Mouse (Mus musculus): ENCODE measurements at regions not wholly inside any gene's neighbourhood (a gene's known extent, or its start where the extent isn't known, plus 50 kb on each side); places are given as distances from the start of the nearest gene placed in this dataset.
"Not testable (repeated sequence)": the region's sequence is repeated elsewhere in the genome, so short reads cannot be mapped to it uniquely, and the experiment has no call there.

- 67% methylated on average over 8 of the region's 8 CpGs for WGBS
- H3K4me3 ChIP-seq (replicated peaks; ENCODE audit: extremely low read depth, low read depth, low read length): no peak overlapping the region
- no peak for TF ChIP-seq CTCF (IDR thresholded peaks at IDR 0.05; ENCODE audit: insufficient read depth, low read length)
- no peak for TF ChIP-seq POLR2A (IDR thresholded peaks at IDR 0.05; ENCODE audit: borderline replicate concordance, extremely low read depth, low read depth, low read length)
- DNase-seq: no peak
- H3K4me1 ChIP-seq (ENCODE audit: control insufficient read depth, insufficient read depth, low read length): no peaks in the 10 kb centered on the region
Measured at GRCm38 (mm10) chr3:80124621-80125020, 240.3 kb downstream of the Fam198b start.

DNA sequence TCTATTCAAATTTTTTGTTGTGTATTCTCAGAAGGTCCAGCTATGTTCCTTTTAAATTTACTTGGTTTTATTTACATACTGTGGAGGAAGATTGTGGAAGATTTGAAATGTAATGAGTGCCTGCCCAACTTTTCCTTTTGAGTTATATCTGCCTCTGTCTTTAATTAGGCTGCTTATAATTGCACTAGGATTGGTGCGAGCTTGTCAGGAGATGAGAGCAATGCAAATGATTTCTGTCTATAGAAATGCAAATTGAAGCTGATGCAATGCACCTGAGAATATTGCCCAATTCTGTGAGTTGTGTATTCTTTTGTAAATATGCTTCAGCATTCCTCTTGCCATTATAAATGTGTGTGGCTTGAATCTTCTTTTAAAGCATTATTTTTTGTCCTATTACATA lies 257.4 kb downstream of the Fam198b start:
- TF ChIP-seq CTCF (IDR thresholded peaks at IDR 0.05; ENCODE audit: insufficient read depth, low read length) (no peak), POLR2A (IDR thresholded peaks at IDR 0.05; ENCODE audit: borderline replicate concordance, extremely low read depth, low read depth, low read length) (no peak)
- WGBS: 85% methylated on average over 1 of the region's 1 CpGs
- no peaks in the 10 kb centered on the region for H3K4me1 ChIP-seq (ENCODE audit: control insufficient read depth, insufficient read depth, low read length)
- no peak for DNase-seq
- H3K4me3 ChIP-seq (replicated peaks; ENCODE audit: extremely low read depth, low read depth, low read length): no peak overlapping the region

DNA sequence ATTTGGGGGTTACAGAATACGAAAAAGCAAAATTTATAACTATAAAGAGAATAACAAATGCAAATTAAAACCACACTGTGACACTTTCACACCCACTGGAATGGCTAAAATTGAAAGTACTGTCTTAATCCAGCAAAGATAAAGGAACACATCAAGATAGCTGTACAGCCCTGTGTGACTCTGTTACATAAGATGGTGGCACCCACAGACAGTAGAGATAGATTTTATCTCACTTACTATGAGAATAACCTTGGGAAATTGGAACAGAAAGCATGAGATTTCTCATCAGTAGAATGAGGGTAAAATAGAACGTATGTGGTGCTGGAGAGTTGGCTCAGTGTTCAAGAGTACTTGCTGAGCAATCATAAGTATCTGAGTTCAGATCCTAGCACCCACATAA lies 276.1 kb downstream of the Fam198b start:
- DNase-seq: no peak
- 60% methylated on average over 2 of the region's 2 CpGs for WGBS
- H3K4me3 ChIP-seq (replicated peaks; ENCODE audit: extremely low read depth, low read depth, low read length): no peak overlapping the region
- H3K4me1 ChIP-seq (ENCODE audit: control insufficient read depth, insufficient read depth, low read length): no peaks in the 10 kb centered on the region
- no peak for TF ChIP-seq CTCF (IDR thresholded peaks at IDR 0.05; ENCODE audit: insufficient read depth, low read length)
- no peak for TF ChIP-seq POLR2A (IDR thresholded peaks at IDR 0.05; ENCODE audit: borderline replicate concordance, extremely low read depth, low read depth, low read length)

GRCm38 (mm10) chr3:80181749-80182148 lies 297.4 kb downstream of the Fam198b start:
- Histone ChIP-seq H3K4me1 (ENCODE audit: control insufficient read depth, insufficient read depth, low read length) (no peaks in the 10 kb centered on the region), H3K4me3 (replicated peaks; ENCODE audit: extremely low read depth, low read depth, low read length) (no peak overlapping the region)
- no peak for DNase-seq
- no peak for TF ChIP-seq CTCF (IDR thresholded peaks at IDR 0.05; ENCODE audit: insufficient read depth, low read length)
- TF ChIP-seq POLR2A (IDR thresholded peaks at IDR 0.05; ENCODE audit: borderline replicate concordance, extremely low read depth, low read depth, low read length): no peak
- 52% methylated on average over 2 of the region's 2 CpGs for WGBS

GRCm38 (mm10) chr3:80182161-80182560 lies 297.8 kb downstream of the Fam198b start:
- H3K4me3 ChIP-seq (replicated peaks; ENCODE audit: extremely low read depth, low read depth, low read length); DNase-seq; H3K4me1 ChIP-seq (ENCODE audit: control insufficient read depth, insufficient read depth, low read length): not testable (repeated sequence)
- 64% methylated on average over 2 of the region's 2 CpGs for WGBS

- no peak for DNase-seq
- 77% methylated on average over 5 of the region's 5 CpGs for WGBS
- Histone ChIP-seq H3K4me3 (replicated peaks; ENCODE audit: extremely low read depth, low read depth, low read length) (no peak overlapping the region), H3K4me1 (ENCODE audit: control insufficient read depth, insufficient read depth, low read length) (no peaks in the 10 kb centered on the region)
- TF ChIP-seq POLR2A (IDR thresholded peaks at IDR 0.05; ENCODE audit: borderline replicate concordance, extremely low read depth, low read depth, low read length): no peak
- TF ChIP-seq CTCF (IDR thresholded peaks at IDR 0.05; ENCODE audit: insufficient read depth, low read length): no peak
Measured at GRCm38 (mm10) chr3:80187406-80187805, 303.1 kb downstream of the Fam198b start.

GRCm38 (mm10) chr3:80200904-80201303 lies 316.6 kb downstream of the Fam198b start:
- DNase-seq: no peak
- WGBS: 69% methylated on average over 2 of the region's 2 CpGs
- no peaks in the 10 kb centered on the region for H3K4me1 ChIP-seq (ENCODE audit: control insufficient read depth, insufficient read depth, low read length)
- H3K4me3 ChIP-seq (replicated peaks; ENCODE audit: extremely low read depth, low read depth, low read length): no peak overlapping the region
- TF ChIP-seq CTCF (IDR thresholded peaks at IDR 0.05; ENCODE audit: insufficient read depth, low read length) (no peak), POLR2A (IDR thresholded peaks at IDR 0.05; ENCODE audit: borderline replicate concordance, extremely low read depth, low read depth, low read length) (no peak)

- H3K4me1 ChIP-seq (ENCODE audit: control insufficient read depth, insufficient read depth, low read length): no peaks in the 10 kb centered on the region
- WGBS: 83% methylated on average over 1 of the region's 1 CpGs
- H3K4me3 ChIP-seq (replicated peaks; ENCODE audit: extremely low read depth, low read depth, low read length): no peak overlapping the region
- no peak for DNase-seq
- TF ChIP-seq POLR2A (IDR thresholded peaks at IDR 0.05; ENCODE audit: borderline replicate concordance, extremely low read depth, low read depth, low read length): no peak
- TF ChIP-seq CTCF (IDR thresholded peaks at IDR 0.05; ENCODE audit: insufficient read depth, low read length): no peak
Measured at GRCm38 (mm10) chr3:80204821-80205220, 320.5 kb downstream of the Fam198b start.

DNA sequence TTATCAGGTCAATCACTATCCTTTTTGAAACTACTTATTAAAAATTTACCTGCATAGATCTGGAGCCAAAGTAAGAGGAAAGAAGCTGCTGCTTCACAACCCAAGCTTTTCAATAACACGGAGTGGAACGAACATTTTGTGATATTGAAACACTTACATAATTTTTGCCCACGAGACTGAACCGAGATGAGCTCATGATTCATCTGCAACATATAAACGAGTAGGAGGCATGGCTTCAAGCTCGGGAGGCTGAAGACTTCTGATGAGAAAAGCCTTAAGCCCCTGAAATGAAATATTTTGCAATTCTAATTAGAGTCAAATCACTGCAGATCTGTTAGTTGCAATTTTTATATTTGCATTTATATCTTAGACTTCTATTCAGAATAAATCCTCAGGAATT lies 321.0 kb downstream of the Fam198b start:
- TF ChIP-seq CTCF (IDR thresholded peaks at IDR 0.05; ENCODE audit: insufficient read depth, low read length) (no peak), POLR2A (IDR thresholded peaks at IDR 0.05; ENCODE audit: borderline replicate concordance, extremely low read depth, low read depth, low read length) (no peak)
- no peak for DNase-seq
- WGBS: 71% methylated on average over 6 of the region's 6 CpGs

GRCm38 (mm10) chr3:80207022-80207421 lies 322.7 kb downstream of the Fam198b start:
- WGBS: 22% methylated on average over 1 of the region's 1 CpGs

More for the DNA sequence above, 321.0 kb downstream of the Fam198b start:
- Histone ChIP-seq H3K4me3 (replicated peaks; ENCODE audit: extremely low read depth, low read depth, low read length) (no peak overlapping the region), H3K4me1 (ENCODE audit: control insufficient read depth, insufficient read depth, low read length) (no peaks in the 10 kb centered on the region)

GRCm38 (mm10) chr3:80208028-80208427 lies 323.7 kb downstream of the Fam198b start:
- DNase-seq: no peak
- WGBS: 76% methylated on average over 2 of the region's 2 CpGs
- Histone ChIP-seq H3K4me3 (replicated peaks; ENCODE audit: extremely low read depth, low read depth, low read length) (no peak overlapping the region), H3K4me1 (ENCODE audit: control insufficient read depth, insufficient read depth, low read length) (no peaks in the 10 kb centered on the region)
- TF ChIP-seq CTCF (IDR thresholded peaks at IDR 0.05; ENCODE audit: insufficient read depth, low read length) (no peak), POLR2A (IDR thresholded peaks at IDR 0.05; ENCODE audit: borderline replicate concordance, extremely low read depth, low read depth, low read length) (no peak)

More at GRCm38 (mm10) chr3:80207022-80207421, 322.7 kb downstream of the Fam198b start:
- Histone ChIP-seq H3K4me3 (replicated peaks; ENCODE audit: extremely low read depth, low read depth, low read length) (no peak overlapping the region), H3K4me1 (ENCODE audit: control insufficient read depth, insufficient read depth, low read length) (no peaks in the 10 kb centered on the region)
- no peak for DNase-seq
- TF ChIP-seq CTCF (IDR thresholded peaks at IDR 0.05; ENCODE audit: insufficient read depth, low read length) (no peak), POLR2A (IDR thresholded peaks at IDR 0.05; ENCODE audit: borderline replicate concordance, extremely low read depth, low read depth, low read length) (no peak)

Measured in lung, adult 2 months (tissue).